Mouse (Mus musculus) hindbrain, embryonic 15.5 days (tissue): ENCODE data around the gene Maml1. TPM values are rescaled to one million over a fixed set of nuclear protein-coding genes. Genes with fewer than 3 reads are reported as not detected.

Experiments
- ATAC-seq: fragments of 200-750 bp; cut with Nextera tagmentation; 2 replicates; pipeline ENCODE4 v1.8.0; 2017; ENCODE audit warnings: low read depth, moderate number of reproducible peaks, moderate TSS enrichment; ENCODE audit not compliant: low FRiP score
- H3K27ac ChIP-seq: fragments of 300-500 bp; sonication (generic); replicated peaks from 2 replicates; pipeline ENCODE4 v1.5.1; 2015; ENCODE audit warnings: mild to moderate bottlenecking, inconsistent platforms
- H3K27me3 ChIP-seq: fragments of 300-500 bp; sonication (generic); 2 replicates; pipeline ENCODE4 v1.6.1; 2015; ENCODE audit warnings: control low read depth, inconsistent platforms
- H3K36me3 ChIP-seq: fragments of 300-500 bp; sonication (generic); 2 replicates; pipeline ENCODE4 v1.6.1; 2015; ENCODE audit warnings: control low read depth, inconsistent platforms
- H3K4me1 ChIP-seq: fragments of 300-500 bp; sonication (generic); replicated peaks from 2 replicates; pipeline ENCODE4 v1.6.1; 2015; ENCODE audit warnings: control low read depth, inconsistent platforms
- H3K4me2 ChIP-seq: fragments of 300-500 bp; sonication (generic); 2 replicates; pipeline ENCODE4 v1.6.1; 2015; ENCODE audit warnings: moderate library complexity, mild to moderate bottlenecking, inconsistent platforms
- H3K4me3 ChIP-seq: fragments of 300-500 bp; sonication (generic); 2 replicates; pipeline ENCODE4 v1.5.1; 2015; ENCODE audit warnings: mild to moderate bottlenecking, inconsistent platforms
- H3K9ac ChIP-seq: fragments of 300-500 bp; sonication (generic); 2 replicates; pipeline ENCODE4 v1.6.1; 2015; ENCODE audit warnings: inconsistent platforms
- H3K9me3 ChIP-seq: fragments of 300-500 bp; sonication (generic); 2 replicates; pipeline ENCODE4 v1.6.1; 2016; ENCODE audit warnings: control low read depth, inconsistent platforms
- WGBS: fragments of 180-500 bp; shearing (Covaris S2); methylation state at CpG from one replicate; pipeline ENCODE4 v1.1.7; 2015; 5-methylcytosine and 5-hydroxymethylcytosine counted together
- polyA plus RNA-seq: library from polyadenylated mRNA; unstranded; fragments of >200 nt; fragmentation: Nextera tagmentation; extraction: Ambion mirVana; gene quantifications from 2 replicates; pipeline ENCODE4 v1.2.1, GENCODE M21; 2015

Maml1 gene
- polyA plus RNA-seq, 1 experiment from 2014 or later, result 3.2 TPM

GRCm38 (mm10) chr11:50254010-50254580, 38.0 kb downstream of the Maml1 start:
- no peak for ATAC-seq
- Histone ChIP-seq H3K4me2 (no peak overlapping the region), H3K4me3 (no peak overlapping the region), H3K36me3 (peaks cover 14% of the 10 kb centered on the region), H3K27ac (no peak overlapping the region), H3K9me3 (no peaks in the 10 kb centered on the region), H3K9ac (no peak overlapping the region), H3K4me1 (no peaks in the 10 kb centered on the region), H3K27me3 (no peaks in the 10 kb centered on the region)
- WGBS, result 76% methylated on average over 12 of the region's 12 CpGs

GRCm38 (mm10) chr11:50253393-50253792, 38.7 kb downstream of the Maml1 start:
- Histone ChIP-seq H3K4me3 (no peak overlapping the region), H3K27ac (no peak overlapping the region), H3K9me3 (no peaks in the 10 kb centered on the region), H3K4me2 (no peak overlapping the region), H3K4me1 (no peaks in the 10 kb centered on the region), H3K27me3 (no peaks in the 10 kb centered on the region), H3K36me3 (peaks cover 14% of the 10 kb centered on the region), H3K9ac (no peak overlapping the region)
- 67% methylated on average over 1 of the region's 1 CpGs for WGBS
- ATAC-seq, result no peak

GRCm38 (mm10) chr11:50252684-50253265, 39.3 kb downstream of the Maml1 start:
- no peaks in the 10 kb centered on the region for H3K27me3 ChIP-seq
- no peak overlapping the region for H3K4me3 ChIP-seq
- no peaks in the 10 kb centered on the region for H3K9me3 ChIP-seq
- H3K9ac ChIP-seq, result no peak overlapping the region
- WGBS, result 78% methylated on average over 11 of the region's 11 CpGs
- H3K27ac ChIP-seq, result no peak overlapping the region
- no peak for ATAC-seq
- H3K4me1 ChIP-seq, result no peaks in the 10 kb centered on the region
- no peak overlapping the region for H3K4me2 ChIP-seq
- H3K36me3 ChIP-seq, result peaks cover 11% of the 10 kb centered on the region

GRCm38 (mm10) chr11:50252166-50252565, 39.9 kb downstream of the Maml1 start:
- 71% methylated on average over 3 of the region's 3 CpGs for WGBS
- Histone ChIP-seq H3K9me3 (no peaks in the 10 kb centered on the region), H3K4me3 (no peak overlapping the region), H3K9ac (no peak overlapping the region), H3K4me1 (no peaks in the 10 kb centered on the region), H3K36me3 (peaks cover 7% of the 10 kb centered on the region), H3K4me2 (no peak overlapping the region), H3K27ac (no peak overlapping the region), H3K27me3 (no peaks in the 10 kb centered on the region)
- ATAC-seq, result no peak

- no peak overlapping the region for H3K9ac ChIP-seq
- no peak overlapping the region for H3K4me3 ChIP-seq
- H3K9me3 ChIP-seq, result no peaks in the 10 kb centered on the region
- H3K27ac ChIP-seq, result no peak overlapping the region
- no peak for ATAC-seq
- no peaks in the 10 kb centered on the region for H3K36me3 ChIP-seq
- no peaks in the 10 kb centered on the region for H3K4me1 ChIP-seq
- no peak overlapping the region for H3K4me2 ChIP-seq
- no peaks in the 10 kb centered on the region for H3K27me3 ChIP-seq
- 86% methylated on average over 7 of the region's 7 CpGs for WGBS
These were observed 43.5 kb downstream of the Maml1 start for GRCm38 (mm10) chr11:50248473-50249171.

- Histone ChIP-seq H3K4me1 (no peaks in the 10 kb centered on the region), H3K27me3 (no peaks in the 10 kb centered on the region), H3K4me2 (no peak overlapping the region), H3K9ac (no peak overlapping the region), H3K36me3 (no peaks in the 10 kb centered on the region), H3K9me3 (no peaks in the 10 kb centered on the region), H3K4me3 (no peak overlapping the region), H3K27ac (no peak overlapping the region)
- WGBS, result 72% methylated on average over 5 of the region's 5 CpGs
- no peak for ATAC-seq
These were observed 46.8 kb downstream of the Maml1 start for GRCm38 (mm10) chr11:50245269-50245668.

GRCm38 (mm10) chr11:50243926-50244325, 48.2 kb downstream of the Maml1 start:
- no peaks in the 10 kb centered on the region for H3K36me3 ChIP-seq
- H3K27me3 ChIP-seq, result no peaks in the 10 kb centered on the region
- H3K4me2 ChIP-seq, result no peak overlapping the region
- no peak for ATAC-seq
- H3K27ac ChIP-seq, result no peak overlapping the region
- H3K9ac ChIP-seq, result no peak overlapping the region
- no peaks in the 10 kb centered on the region for H3K9me3 ChIP-seq
- H3K4me3 ChIP-seq, result no peak overlapping the region
- WGBS, result 83% methylated on average over 6 of the region's 6 CpGs
- no peaks in the 10 kb centered on the region for H3K4me1 ChIP-seq

- no peaks in the 10 kb centered on the region for H3K36me3 ChIP-seq
- no peaks in the 10 kb centered on the region for H3K9me3 ChIP-seq
- H3K27me3 ChIP-seq, result no peaks in the 10 kb centered on the region
- 92% methylated on average over 7 of the region's 7 CpGs for WGBS
- no peak overlapping the region for H3K4me2 ChIP-seq
- H3K4me3 ChIP-seq, result no peak overlapping the region
- no peak for ATAC-seq
- no peak overlapping the region for H3K9ac ChIP-seq
- peaks cover 19% of the 10 kb centered on the region for H3K4me1 ChIP-seq
- H3K27ac ChIP-seq, result no peak overlapping the region
These were observed 51.7 kb downstream of the Maml1 start for GRCm38 (mm10) chr11:50240235-50240911.

GRCm38 (mm10) chr11:50238821-50239791, 53.0 kb downstream of the Maml1 start:
- no peak overlapping the region for H3K4me3 ChIP-seq
- H3K4me2 ChIP-seq, result no peak overlapping the region
- peaks cover 13% of the 10 kb centered on the region for H3K36me3 ChIP-seq
- H3K27me3 ChIP-seq, result no peaks in the 10 kb centered on the region
- peaks cover 19% of the 10 kb centered on the region for H3K4me1 ChIP-seq
- no peaks in the 10 kb centered on the region for H3K9me3 ChIP-seq
- 89% methylated on average over 9 of the region's 9 CpGs for WGBS
- no peak overlapping the region for H3K9ac ChIP-seq
- no peak for ATAC-seq
- no peak overlapping the region for H3K27ac ChIP-seq

- 56% methylated on average over 10 of the region's 10 CpGs for WGBS
- H3K27me3 ChIP-seq, result no peaks in the 10 kb centered on the region
- H3K4me3 ChIP-seq, result peak within 1 kb of the TSS; percentile 61
- H3K9me3 ChIP-seq, result no peaks in the 10 kb centered on the region
- no peak within 1 kb of the TSS for H3K9ac ChIP-seq
- peaks cover 20% of the 10 kb centered on the region for H3K36me3 ChIP-seq
- no peak within 1 kb of the TSS for H3K27ac ChIP-seq
- no peak for ATAC-seq
- peak within 1 kb of the TSS; percentile 96 for H3K4me2 ChIP-seq
- H3K4me1 ChIP-seq, result peaks cover 19% of the 10 kb centered on the region
These were observed 53.8 kb downstream of the Maml1 start, which contains the start of gene Ltc4s for GRCm38 (mm10) chr11:50238324-50238723. Ltc4s (minus strand) TSS chr11:50238616.
